Mouse (Mus musculus) frontal cortex, postnatal 36 days (tissue): Measurements from ENCODE around the gene Hebp1.
A peak's percentile ranks its signal among the peaks of the same experiment; 100 is the strongest.

Experiments used
- DNase-seq, 2 experiments: peaks; one replicate each; pipeline ENCODE4 v3.0.0; 2022; ENCODE audit warnings: low spot score in 2 of 2

The Hebp1 gene

DNA sequence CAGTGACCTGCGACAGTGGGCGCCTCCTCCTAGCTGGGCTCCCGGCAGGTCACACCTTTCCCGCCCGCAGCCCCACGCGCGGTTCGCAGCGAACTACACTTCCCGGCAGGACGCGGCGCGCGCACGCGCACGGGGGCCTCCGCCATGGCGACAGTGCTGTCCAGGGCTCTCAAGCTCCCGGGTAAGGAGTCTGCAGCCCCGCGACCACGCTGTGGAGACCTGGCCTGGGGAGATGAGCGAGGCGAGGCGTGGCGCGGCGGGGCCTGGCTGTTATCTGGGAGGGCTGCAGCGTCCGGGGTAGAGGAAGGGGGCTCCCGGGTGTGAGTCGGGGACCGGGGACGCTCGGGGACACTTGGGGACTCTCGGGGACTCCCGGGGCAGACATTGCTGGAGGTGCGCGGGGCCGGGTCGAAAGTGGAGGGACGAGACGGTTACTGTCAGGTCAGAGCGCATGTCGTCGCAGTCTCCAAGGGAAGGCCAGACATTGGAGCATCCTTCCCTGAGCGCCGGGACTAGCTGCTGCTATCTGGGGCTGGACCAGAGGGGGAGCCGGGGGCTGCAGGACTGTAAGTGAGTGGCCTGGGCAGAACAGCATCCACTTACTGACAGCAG is at the start of gene Hebp1, which contains the start of gene Fam234b:
Gene Hebp1 (minus strand): TSS at position 102 of the 612 bp plus-strand sequence.
Gene Fam234b (plus strand): TSS at position 57 of the 612 bp plus-strand sequence.
- peak; percentile 89 to 90 for DNase-seq

DNA sequence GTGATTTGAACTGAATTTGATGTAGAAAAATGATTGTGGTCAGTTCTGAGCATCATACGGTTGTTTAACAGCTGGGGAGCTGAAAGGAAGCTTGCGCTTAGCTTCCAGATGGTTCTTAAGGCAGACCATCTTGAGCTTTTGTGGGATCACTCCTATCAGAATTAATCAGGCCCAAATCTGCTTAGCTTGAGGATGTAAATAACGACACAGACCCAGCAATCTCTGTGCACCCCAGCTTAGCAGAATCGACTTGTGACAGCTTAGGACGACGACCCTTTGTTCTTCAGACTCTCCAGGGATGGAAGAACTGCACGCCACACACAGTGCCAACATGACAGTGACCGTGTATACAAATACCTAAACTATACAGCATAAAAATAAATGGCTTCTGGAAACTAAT is 47.8 kb upstream of the Hebp1 start:
- no peak for DNase-seq

DNA sequence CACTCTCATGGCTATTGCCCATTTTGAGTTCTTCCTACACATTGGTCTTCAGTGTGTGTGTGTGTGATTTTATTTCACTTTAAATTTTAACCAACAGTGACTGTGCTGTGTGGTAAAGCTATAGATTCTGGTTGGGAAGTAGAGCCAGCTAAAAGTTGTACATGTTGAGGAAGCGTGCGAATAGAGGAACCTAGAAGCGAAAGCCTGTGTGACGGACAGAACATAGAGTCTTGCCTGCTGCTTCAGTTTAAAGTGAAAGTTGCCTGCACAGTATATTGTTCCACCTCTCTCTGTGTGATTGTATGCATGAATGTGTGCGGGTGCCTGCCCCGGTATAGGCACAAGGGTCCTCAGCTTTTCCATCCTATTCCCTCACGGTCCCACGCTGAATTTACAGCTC is 42.5 kb upstream of the Hebp1 start:
- DNase-seq = no peak

DNA sequence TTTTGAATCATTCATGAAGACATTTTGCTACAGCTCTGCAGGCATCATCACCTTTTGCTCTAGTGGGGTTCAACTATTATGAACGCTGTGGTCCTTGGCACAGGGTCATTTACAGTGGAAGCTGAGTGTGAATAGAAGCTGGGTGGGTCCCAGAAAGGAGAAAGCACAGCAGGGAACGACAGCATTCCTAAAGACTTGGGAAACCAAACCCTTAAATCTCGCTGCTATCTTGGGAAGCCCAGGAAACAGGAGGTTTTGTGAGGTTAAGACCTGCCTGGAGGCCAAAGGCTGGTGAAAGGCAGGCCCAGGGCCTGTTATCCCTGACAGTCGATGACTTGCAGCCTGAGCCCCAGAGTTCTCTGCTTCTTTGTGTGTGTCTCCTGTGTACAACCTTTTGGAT is 40.4 kb upstream of the Hebp1 start:
- no peak for DNase-seq

DNA sequence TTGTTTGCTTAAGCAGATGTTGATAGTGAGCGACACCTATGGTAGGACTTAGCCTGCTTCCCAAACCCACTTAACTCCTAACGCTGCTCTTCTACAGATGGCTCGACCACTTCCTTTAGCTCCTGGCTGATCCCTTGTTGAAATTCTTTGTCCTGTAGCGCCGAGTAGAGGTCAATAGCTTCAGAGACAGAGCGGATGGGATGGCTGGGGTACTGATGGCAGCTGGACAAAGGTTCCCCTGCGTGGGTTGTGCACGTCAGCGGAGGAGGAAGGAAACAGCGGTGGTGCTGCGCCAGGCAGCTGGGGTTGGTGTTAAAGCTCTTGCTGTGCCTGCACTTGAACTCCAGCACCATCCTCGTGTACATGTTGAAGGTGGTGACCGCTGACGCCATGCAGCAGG is 39.5 kb upstream of the Hebp1 start:
- no peak for DNase-seq

DNA sequence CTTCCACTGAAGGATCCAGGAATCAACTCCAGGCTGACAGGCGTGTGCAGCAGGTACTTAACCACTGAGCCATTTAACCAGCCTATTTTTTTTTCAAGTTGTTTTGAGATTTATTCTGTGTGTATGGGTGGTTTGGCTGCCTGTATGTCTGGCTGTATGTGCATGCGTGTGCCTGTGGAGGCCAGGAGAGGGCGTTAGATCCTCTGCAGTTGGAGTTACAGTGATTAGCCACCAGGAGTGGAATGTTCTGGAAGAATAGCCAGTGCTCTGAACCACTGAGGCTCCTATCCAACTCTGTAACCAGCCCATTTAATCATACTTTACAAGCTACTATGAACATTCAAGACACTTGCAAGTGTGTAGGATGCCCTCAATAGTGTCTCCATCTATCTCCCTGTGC is 38.8 kb upstream of the Hebp1 start:
- DNase-seq = no peak

DNA sequence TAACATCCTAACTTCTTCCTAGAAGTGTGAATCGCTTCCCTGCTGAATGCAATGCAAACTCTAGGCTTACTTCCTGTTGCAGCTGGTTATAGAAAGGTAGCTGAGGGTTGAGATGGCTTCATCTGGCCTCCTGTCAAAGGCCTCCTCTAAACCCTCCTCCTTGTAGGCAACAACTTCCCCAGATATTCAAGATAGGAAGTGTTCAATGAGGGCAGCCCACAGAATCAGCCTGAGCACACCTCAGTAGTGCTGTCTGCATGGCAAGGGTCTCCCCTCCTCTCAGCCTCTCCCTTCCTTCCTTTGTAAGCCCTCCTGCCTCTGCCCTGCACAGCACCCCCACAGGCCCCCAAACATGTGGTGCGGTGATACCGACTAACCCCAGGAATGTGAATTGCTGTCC is 37.9 kb upstream of the Hebp1 start:
- no peak for DNase-seq

DNA sequence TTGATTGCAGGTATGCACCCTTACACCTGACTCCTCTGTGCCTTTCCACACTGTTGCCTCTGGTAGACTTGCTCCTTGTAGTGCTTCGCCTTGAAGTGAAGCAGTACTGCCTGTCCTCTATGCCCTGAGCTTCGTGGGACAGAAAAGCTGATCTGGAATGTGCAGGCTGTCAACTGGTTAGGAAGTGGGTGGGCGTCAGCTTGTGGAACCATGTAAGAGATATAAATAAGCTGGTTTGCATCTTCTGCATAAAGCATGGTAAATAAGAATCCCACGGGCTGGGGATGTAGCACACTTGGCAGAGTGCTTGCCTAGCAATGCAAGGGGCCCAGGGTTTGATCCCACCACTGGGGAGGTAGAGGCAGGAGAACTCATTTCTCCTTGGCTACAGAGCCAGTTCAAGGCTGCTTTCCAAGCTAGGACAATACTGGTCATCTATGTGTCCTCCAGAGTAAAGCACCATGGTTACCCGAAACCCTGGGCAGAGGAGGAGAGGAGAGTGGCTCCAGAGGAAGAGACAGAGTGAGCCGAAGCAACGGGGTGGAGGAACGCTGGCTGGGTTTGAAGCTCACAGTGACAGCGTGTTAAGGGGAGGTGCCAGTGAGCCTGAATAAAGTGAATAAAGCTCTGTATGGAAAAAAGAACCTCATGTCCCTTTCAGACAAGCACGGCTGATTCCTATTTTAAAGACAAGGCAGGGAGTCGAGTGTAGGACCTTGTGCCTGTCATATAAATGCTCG is 34.8 kb upstream of the Hebp1 start:
- DNase-seq = peak; percentile 51 to 57

DNA sequence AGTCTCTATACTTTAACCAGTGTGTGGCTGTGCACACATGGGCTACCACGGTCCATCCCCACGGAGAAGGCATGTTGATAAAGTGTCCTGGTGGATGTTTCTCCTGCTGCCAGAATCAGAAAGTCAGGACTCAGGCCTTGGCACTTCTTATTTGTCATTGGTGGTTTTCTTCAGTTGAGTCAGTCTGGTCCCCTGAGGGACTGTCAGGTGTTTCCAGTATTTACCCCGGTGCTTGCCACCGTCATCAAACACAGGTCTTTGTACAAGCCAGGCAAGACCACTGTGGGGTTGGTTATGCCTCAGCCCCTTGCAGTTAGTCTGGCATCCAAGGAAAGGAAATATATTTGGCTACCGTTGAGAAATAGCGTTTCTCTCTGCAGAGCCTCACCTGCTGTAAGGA is 32.8 kb upstream of the Hebp1 start:
- DNase-seq = no peak

DNA sequence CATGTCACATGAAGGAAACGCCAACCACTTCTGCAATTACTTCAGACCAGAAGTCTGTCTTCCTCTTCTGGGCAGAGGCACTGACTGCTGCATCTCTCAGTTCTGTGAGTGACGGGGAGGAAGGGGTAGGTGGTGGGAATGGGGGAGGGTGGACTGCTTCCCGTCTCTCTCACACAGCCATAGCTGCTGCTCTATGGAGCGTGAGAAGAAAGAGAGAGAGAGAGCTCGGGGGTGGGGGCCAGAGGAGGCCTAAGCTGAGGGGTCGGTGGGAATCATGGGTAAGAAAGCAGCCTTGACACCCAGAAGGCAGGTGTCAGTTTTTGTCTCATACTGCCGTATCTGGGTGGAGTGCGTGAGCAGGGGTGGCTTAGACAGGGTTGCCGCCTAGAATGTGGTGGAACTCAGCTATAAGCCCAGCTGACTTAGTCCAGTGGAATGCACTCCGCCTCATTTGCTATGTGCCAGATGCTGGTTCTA is 30.7 kb upstream of the Hebp1 start:
- peak in 1 of 2 experiments; percentile 21 for DNase-seq

DNA sequence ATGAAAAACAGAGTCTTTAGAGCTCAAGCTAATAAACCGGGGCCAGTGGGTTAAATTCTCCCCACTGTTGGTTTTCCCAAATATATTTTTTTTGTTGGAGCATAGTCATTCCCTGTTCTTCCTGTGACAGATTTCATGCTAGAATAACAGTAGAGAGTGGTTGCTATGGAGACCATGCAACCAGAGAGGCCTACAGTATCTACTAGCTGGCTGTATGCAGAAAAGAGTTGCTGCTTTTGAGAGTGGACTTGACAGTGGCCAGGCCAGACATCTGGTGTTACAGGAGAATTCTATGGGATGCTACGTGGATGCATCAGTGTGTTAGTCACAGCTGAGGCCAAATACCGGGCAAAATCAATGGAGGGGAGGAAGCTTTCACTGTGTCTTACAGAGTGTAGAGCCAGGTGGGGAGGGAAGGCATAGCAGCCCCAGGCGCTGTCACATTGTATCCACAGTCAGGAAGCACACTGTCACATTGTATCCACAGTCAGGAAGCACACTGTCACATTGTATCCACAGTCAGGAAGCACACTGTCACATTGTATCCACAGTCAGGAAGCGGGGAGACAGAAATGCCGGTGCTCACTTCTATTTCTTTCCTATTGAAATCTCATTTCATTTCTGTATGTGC is 26.1 kb upstream of the Hebp1 start:
- DNase-seq = no peak

DNA sequence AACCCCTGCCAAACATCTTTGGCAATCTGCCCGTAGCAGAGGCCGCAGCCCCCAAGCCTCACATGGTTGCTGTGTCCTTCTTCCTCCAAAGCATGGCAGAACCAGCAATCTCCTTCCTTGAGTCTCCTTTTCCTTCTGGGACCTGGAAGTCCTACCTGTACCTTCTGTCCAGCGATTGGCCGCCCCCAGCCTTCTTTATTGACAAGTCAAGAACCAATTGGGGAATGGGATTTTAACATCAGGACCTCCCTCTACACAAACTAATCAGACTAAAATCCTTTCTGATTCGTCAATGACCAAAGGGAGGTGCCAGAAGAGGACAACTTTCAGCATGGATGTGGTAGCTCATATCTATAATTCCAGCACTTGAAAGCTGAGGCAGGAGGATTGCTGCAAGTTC is 22.1 kb upstream of the Hebp1 start:
- no peak for DNase-seq

DNA sequence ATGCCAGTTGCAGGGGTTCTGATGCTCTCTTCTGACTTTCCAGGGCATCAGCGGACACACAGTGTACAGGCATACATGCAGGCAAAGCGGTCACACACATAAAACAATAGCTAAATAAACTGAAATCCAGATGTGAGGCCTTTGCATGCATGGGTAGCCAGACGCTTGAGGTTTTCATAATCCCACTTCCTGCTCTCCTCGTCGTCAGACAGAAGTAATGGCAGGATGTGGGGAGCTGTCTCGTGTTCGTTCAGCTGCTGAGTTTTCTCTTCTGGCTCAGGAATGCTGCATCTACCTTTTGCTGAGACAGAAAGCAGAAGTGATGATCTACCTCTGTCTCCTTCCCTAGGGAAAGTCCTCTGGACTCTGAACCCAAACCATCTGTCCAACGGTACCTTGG is 20.5 kb upstream of the Hebp1 start:
- no peak for DNase-seq

DNA sequence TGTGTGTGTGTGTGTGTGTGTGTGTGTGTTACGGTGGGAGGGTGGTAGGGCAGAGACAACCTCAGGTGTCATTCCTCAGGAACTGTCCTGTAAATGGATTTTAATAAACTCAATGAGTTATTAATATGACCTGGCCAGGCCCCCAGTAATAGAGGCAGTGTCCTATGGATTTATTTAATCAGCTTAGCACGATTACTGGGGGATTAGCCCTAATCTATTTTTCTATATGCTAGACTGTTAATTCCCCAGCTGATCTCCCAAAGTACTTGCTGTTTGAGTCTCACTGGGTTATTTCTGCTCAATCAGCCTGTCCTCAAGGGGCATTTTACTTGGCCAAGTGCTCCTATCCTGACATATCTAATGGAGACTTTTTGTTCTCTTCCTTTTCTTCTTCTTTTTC is 14.8 kb upstream of the Hebp1 start:
- DNase-seq = no peak

DNA sequence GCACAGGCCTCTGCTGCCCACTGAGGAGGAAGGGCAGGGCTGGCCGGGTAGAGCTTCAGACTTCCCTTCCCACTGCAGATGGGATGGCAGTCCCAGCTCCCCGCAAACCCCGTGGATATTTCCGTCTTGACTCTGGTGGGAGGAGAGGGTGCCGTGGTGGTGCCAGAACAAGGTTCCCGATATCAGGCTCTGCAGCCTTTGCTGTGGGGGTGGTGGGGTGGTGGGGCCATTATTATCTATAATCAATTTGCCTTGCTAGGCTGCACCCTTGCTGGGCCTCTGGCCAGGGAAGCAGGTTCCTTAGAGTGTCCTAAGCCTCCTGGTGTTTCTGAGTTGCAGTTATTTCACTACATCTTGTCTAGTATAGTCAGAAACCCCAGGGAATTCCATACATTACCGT is 13.3 kb upstream of the Hebp1 start:
- DNase-seq = no peak

DNA sequence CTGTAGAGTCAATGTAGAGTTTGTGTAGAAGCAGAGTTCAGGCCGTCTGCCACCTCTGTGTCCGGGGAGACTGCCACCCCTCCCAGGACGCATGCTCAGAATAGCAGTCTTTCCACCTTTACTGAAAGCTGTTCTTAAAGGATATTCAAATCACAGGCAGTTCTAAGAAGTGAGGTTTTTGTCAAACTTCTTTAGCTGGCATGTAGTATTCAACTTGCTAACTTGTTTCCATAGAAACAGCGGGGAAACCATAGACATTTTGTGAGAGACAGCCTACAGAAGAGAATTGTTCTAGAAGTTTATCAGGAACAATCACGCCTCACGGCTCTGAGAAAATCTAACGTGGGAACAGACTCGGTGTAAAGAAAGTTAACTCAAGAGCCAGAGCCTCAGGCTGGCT is 9.1 kb upstream of the Hebp1 start:
- DNase-seq = no peak

DNA sequence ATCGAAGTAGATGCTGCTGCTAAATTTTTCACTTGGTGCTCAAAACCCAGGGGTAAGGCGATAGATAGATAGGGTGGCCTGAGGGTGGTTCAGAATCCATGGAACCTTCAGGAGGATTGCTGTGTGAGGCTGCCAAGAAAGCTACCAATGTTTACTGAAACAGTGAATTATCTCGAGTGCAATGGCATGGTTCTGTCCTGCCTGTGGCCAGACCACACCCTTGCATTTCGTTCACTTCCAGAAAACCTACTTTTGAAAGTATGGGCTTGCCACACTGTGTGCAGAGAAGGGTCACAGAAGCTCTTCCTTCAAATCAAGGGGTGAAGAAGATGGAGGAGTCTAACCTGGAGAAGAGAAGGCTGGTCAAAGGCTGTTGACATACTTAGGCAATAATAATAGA is 8.0 kb upstream of the Hebp1 start:
- DNase-seq = no peak

DNA sequence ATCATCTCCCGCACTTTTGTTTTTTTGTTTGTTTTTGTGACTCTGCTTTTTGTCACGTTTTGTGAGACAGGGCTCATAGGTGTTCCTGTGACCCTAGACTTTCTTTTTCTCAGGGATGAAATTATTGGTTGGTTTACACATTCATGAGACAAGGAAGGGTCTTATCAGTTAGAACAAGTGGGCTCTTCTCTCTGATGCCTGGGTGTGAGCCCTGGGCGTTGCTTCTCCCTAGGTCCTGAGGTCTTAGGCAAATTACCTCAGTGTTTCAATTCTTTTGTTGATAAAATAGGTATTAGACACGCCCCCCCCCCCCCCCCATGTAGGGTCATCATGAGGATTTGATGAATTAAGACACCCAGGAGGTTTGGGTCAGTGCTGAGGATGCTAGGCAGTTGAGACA is 7.0 kb upstream of the Hebp1 start:
- DNase-seq = no peak

DNA sequence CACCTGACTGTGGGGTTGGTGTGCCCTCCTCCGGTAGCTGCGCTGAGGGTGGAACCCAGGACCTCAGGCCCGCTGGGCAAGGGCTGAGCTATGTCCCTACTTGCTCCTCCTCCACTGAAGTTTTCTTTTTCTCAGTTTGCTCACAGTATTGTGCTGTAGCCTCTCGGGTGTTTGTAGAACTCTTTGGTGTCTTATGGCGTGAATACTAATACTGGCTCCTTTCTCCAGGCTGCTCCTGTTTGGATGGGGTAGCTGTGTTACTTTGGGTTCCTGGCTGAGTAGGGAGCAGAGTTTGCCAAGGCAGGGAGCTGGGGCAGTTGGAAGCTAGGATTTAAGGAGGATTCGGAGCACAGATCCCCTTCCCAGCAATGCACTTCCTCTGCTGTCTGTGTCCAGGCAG is 5.9 kb upstream of the Hebp1 start:
- no peak for DNase-seq

DNA sequence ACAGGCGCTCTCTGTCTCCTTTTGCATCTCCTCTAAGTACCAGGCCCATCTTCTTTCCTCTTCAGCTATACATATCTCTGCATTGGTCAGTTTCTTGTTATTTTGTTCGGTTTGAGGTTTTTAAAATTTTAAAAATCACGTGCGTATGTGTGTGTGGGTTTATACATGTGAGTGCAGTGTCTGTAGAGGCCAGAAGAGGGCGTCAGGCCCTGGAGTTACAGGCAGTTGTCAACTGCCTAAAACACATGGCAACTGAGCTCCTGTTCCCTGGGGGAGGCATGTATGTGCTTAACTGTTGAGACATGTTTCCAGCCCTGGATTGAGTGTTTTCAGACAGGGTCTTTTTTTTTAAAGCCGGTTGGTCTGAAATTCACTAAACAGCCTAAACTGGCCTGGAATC is 4.8 kb upstream of the Hebp1 start:
- DNase-seq = no peak

DNA sequence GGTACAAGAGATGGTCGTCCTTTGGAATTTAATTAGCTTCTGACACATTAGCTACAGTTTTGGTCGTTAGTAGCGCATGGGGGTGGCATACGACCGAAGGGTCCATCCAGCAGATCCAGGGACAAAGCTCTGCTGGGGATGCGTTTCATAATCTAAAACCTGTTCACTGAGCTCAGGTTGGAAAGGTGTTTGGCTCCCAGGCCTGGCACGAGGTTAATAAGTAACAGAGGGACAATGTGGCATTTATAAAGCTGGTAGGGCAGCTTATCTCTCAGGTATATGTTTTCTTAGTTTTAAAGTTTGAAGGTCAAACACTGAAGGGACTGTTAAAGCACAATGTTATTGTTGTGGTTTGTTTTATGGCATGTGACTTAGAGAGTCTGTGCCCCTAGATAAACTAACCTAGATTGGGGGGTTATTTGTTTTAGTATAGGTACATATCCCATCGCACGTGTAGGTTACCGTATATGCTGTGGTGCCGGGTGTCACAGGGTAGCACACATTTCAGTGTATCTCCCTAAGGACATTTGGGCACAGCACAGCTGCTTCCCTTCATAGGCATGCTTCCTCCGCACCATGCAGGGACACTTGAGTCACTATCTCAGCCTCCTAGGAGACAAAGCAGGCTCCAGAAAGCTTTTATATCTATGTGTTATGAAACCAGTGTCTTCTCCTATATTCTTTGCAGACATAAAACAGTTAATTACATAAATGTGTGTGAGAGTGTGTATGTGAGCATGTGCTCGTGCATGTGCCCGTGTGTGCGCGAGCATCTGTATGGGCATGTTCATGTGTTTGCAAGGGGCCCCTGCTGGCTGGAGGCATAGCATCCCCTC is 2.5 kb upstream of the Hebp1 start:
- peak; percentile 58 to 61 for DNase-seq

DNA sequence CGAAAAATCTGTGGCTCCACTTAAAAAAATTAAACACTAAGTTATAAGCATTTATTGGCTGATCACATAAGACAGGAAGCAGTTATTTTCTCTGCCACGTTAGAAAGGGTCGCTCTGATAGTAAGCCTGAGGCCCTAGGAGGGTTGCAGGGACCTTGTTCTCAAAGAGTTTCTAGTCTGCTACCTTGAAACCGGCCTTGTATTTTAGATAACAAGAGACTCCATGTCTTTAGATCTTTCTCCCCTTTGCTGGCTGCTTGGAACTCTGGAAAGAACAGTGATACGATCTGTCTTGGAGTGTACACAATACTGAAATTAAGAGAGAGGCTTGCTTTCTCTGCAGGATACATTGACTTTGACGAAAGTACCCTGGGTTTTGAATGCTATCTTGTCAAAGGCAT is 904 bp upstream of the Hebp1 start:
- no peak for DNase-seq
